In the genomic region with DNA sequence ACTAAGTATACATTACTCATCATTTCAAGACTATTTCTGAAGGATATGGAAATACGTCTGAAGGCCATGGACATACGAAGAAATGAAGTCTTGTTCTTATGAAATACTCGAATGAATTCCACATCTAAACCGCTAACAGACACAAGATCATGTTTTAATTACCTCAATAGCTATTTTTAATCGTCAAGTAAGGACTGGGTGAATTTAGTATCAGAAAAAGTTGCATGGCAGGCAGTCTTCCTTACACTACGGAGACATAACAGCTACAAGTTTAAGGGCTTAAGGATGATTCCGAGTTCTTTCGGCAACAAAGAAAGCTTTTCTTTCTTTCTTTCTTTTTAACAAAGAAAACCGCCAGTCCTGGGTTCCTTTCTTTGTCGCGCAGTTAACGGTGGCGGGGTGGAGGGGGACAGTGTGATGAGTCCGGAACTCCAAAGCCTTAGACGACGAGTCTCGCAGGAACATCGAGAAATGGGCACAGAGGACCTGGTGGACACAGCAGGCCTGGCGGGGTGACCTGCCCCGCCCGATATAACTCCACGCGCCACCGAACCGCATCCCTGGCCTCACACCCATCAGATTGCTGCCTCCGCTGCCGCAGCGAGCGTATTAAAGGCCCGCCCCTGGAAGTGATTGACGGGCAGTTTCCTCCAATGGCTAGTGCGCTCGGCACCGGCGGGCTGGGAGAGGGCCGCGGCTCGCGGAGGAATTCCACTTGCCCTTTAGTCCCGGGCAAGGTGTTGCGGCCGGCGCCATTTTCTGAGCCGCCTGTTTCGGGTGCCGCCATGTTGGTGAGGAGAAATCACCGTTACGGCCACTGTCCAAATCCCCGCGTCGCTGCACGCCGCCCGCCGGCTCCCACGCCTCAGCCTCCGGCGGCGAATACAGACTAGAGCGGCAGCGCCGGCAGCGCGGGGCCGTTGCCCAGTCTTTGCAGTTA, we compare ENCODE assay signal across 8 mouse cellular contexts. TPM values are rescaled to one million over a fixed set of nuclear protein-coding genes. Genes with fewer than 3 reads are reported as not detected.
DNase-seq lines count a peak whose midpoint lies in the region; ATAC-seq lines count a peak whose summit lies in the region.

A gene (plus strand): TSS at position 762 of the 940 bp plus-strand sequence.

- no peaks in the 10 kb centered on the region for H3K27me3 ChIP-seq in heart, embryonic 13.5 days (replicated peaks)
- H3K27me3 ChIP-seq in liver, embryonic 12.5 days (replicated peaks) = no peaks in the 10 kb centered on the region
- no peaks in the 10 kb centered on the region for H3K27me3 ChIP-seq in stomach, embryonic 15.5 days (replicated peaks)

- peak within 1 kb of the TSS; percentile 100 for H3K27ac ChIP-seq in heart, embryonic 13.5 days (replicated peaks)
- peak within 1 kb of the TSS; percentile 98 for H3K27ac ChIP-seq in liver, embryonic 12.5 days
- peak within 1 kb of the TSS; percentile 100 for H3K27ac ChIP-seq in stomach, embryonic 15.5 days

- H3K4me3 ChIP-seq in heart, embryonic 13.5 days = peak within 1 kb of the TSS; percentile 90
- peak within 1 kb of the TSS; percentile 79 for H3K4me3 ChIP-seq in liver, embryonic 12.5 days
- H3K4me3 ChIP-seq in stomach, embryonic 15.5 days (replicated peaks) = peak within 1 kb of the TSS; percentile 89

- peak; percentile 98 for ATAC-seq in erythroid progenitor cell, adult 5-6 weeks (replicated peaks; ENCODE audit: low FRiP score, poor library complexity, severe bottlenecking)
- ATAC-seq in heart, embryonic 13.5 days (ENCODE audit: extremely low read depth, insufficient number of reproducible peaks, low FRiP score, low TSS enrichment) = peak; percentile 97
- ATAC-seq in liver, embryonic 12.5 days = peak; percentile 95
- ATAC-seq in stomach, embryonic 15.5 days (ENCODE audit: insufficient read depth, low FRiP score, low read depth) = peak; percentile 98

- peak; percentile 98 for DNase-seq in CD4-positive helper T cell, adult 2 months (ENCODE audit: low read depth, low spot score)
- peak; percentile 95 for DNase-seq in brain, embryonic 18.5 days (ENCODE audit: low read depth, low spot score)
- peak; percentile 99 for DNase-seq in kidney, postnatal 10 days
- DNase-seq in natural killer cell, adult 2 months (ENCODE audit: low spot score in 2 of 2) = peak; percentile 98

- peak within 1 kb of the TSS; percentile 99 for H3K9ac ChIP-seq in heart, embryonic 13.5 days
- H3K9ac ChIP-seq in liver, embryonic 12.5 days = peak within 1 kb of the TSS; percentile 97
- peak within 1 kb of the TSS; percentile 100 for H3K9ac ChIP-seq in stomach, embryonic 15.5 days

- 2% methylated on average over 65 of the region's 65 CpGs for WGBS in heart, embryonic 13.5 days
- under 1% methylated on average over 65 of the region's 65 CpGs for WGBS in liver, embryonic 12.5 days (ENCODE audit: insufficient replicate concordance)
- under 1% methylated on average over 65 of the region's 65 CpGs for WGBS in stomach, embryonic 15.5 days

- peaks cover 14% of the 10 kb centered on the region for H3K4me1 ChIP-seq in heart, embryonic 13.5 days
- peaks cover 16% of the 10 kb centered on the region for H3K4me1 ChIP-seq in liver, embryonic 12.5 days
- H3K4me1 ChIP-seq in stomach, embryonic 15.5 days = peaks cover 4% of the 10 kb centered on the region; the same call in 1 of the 2 replicates

- H3K9me3 ChIP-seq in heart, embryonic 13.5 days = no peaks in the 10 kb centered on the region
- no peaks in the 10 kb centered on the region for H3K9me3 ChIP-seq in liver, embryonic 12.5 days (replicated peaks)
- no peaks in the 10 kb centered on the region for H3K9me3 ChIP-seq in stomach, embryonic 15.5 days

- no peaks in the 10 kb centered on the region for H3K36me3 ChIP-seq in heart, embryonic 13.5 days
- H3K36me3 ChIP-seq in liver, embryonic 12.5 days = no peaks in the 10 kb centered on the region
- no peaks in the 10 kb centered on the region for H3K36me3 ChIP-seq in stomach, embryonic 15.5 days

- peak within 1 kb of the TSS; percentile 75 for H3K4me2 ChIP-seq in heart, embryonic 13.5 days
- peak within 1 kb of the TSS; percentile 75 for H3K4me2 ChIP-seq in liver, embryonic 12.5 days
- H3K4me2 ChIP-seq in stomach, embryonic 15.5 days = peak within 1 kb of the TSS; percentile 61

RNA-seq across cellular contexts. Expression of the gene that starts here (rescaled TPM):
- 3.8 and 7.9 TPM in 2 replicates for total RNA-seq in erythroid progenitor cell, adult 5-6 weeks (2015; ENCODE audit: low replicate concordance)
- total RNA-seq in erythroid progenitor cell, adult 5-6 weeks (2017; ENCODE audit: low replicate concordance) = 3.2 and 4.9 TPM in 2 replicates
- polyA plus RNA-seq in heart, embryonic 13.5 days (2015; fragmentation: Nextera tagmentation; extraction: Ambion mirVana) = 1.2 and 1.3 TPM in 2 replicates
- polyA plus RNA-seq in liver, embryonic 12.5 days (2016; fragmentation: Nextera tagmentation; extraction: Ambion mirVana) = 0.65 and 0.81 TPM in 2 replicates
- 1.7 and 2.2 TPM in 2 replicates for polyA plus RNA-seq in stomach, embryonic 15.5 days (2015; fragmentation: Nextera tagmentation; extraction: Ambion mirVana)

Comparison
In these comparisons a context has a peak if more than half of its experiments do, and no peak if none do; other contexts are left out.
1. Peak in every context shown above with its lines: DNase-seq, ATAC-seq, H3K4me3 ChIP-seq and H3K27ac ChIP-seq.
2. Peak in ATAC-seq, H3K4me3 ChIP-seq, H3K27ac ChIP-seq, H3K9ac ChIP-seq and H3K4me2 ChIP-seq in liver, embryonic 12.5 days; RNA of the gene not detected or under 1 TPM.